Mouse (Mus musculus) embryonic fibroblast, embryonic 13.5 days (primary cell): ENCODE measurements at regions not wholly inside any gene's neighbourhood (a gene's known extent, or its start where the extent isn't known, plus 50 kb on each side); places are given as distances from the start of the nearest gene placed in this dataset.

ENCODE experiments used
- CTCF ChIP-seq: IDR thresholded peaks from 2 replicates; pipeline ENCODE4 v1.5.1; 2011; ENCODE audit warnings: mild to moderate bottlenecking, control low read depth, low read length, moderate library complexity, borderline replicate concordance; ENCODE audit not compliant: insufficient read depth
- POLR2A ChIP-seq: IDR thresholded peaks from 2 replicates; pipeline ENCODE4 v1.6.1; 2011; ENCODE audit warnings: low read depth, mild to moderate bottlenecking, control low read depth, low read length, moderate library complexity

DNA sequence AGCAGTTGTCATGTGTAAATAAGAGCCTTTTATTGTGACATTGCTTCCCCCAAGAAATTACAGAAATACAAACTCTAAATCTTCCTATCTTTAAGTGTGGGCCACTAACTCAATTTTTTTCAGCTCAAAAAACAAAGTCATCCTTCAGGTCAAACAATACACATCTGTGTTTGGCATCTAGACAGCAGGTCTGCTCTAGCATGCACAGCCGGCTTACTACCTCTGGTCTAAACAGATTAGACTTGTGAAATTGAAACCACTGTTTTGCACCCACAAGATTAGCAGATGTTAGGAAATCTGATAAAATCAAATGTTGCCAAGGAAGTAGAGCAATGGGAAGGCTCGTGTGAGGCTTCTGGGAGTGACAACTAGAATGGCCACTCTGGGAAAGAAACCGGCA, 195.5 kb upstream of the Il12b start:
- TF ChIP-seq CTCF = no peak
- TF ChIP-seq POLR2A = no peak
